Mouse (Mus musculus) bone marrow, adult 2 months (tissue): Measurements from ENCODE around the gene Tnfsf8.

Experiments used
- CTCF ChIP-seq: fragments of 200-500 bp; IDR thresholded peaks from 2 replicates; pipeline ENCODE4 v1.5.1; 2011; ENCODE audit warnings: low read length, control low read depth; ENCODE audit not compliant: control insufficient read depth, insufficient read depth
- POLR2A ChIP-seq: fragments of 200-500 bp; IDR thresholded peaks from 2 replicates; pipeline ENCODE4 v1.6.1; 2011; ENCODE audit warnings: low read depth, mild to moderate bottlenecking, control low read depth, low read length, borderline replicate concordance; ENCODE audit not compliant: control insufficient read depth

- TF ChIP-seq CTCF (no peak), POLR2A (no peak)
These were observed 77.3 kb downstream of the Tnfsf8 start for GRCm38 (mm10) chr4:63783826-63784225.
